Mouse (Mus musculus): ENCODE measurements around the gene Ano1.

Gene Ano1

DNA sequence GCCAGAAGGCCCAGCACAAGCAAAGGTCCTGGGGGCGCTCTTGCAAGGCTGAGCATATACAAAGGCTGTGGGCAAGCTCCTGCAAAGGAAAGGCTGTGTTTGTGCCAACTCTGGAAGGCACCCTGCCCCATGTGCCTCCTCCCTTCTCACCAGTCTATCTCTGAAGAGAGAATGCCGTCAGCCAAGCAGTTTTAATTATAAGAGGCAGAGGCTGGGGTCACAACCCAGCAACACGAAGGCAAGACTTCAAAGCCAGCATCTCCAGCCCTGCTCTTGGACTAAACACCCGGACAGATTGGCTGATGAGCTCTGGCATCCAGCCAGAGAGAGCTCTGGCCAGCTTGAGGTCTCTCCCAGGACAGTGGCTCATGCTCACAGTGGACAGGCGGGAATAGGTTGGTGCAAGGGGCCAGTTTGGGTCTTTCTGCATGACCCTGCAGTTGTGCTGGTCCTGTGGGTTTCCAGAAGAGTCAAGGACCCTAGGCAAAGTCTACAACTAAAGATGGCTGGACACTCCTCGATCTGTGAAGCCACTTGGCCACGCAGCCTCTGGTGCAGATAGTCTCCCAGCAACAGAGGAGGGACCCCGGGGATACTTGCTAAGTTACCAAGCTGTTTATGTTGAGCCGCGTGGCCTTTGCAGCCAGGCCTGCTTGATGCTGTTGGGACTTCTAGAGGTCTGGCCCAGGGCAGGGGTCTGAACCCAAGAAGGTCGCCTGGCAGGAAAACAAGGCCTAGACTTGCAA, 12.9 kb upstream of the Ano1 start:
- DNase-seq (ENCODE audit: low spot score), result no peak

DNA sequence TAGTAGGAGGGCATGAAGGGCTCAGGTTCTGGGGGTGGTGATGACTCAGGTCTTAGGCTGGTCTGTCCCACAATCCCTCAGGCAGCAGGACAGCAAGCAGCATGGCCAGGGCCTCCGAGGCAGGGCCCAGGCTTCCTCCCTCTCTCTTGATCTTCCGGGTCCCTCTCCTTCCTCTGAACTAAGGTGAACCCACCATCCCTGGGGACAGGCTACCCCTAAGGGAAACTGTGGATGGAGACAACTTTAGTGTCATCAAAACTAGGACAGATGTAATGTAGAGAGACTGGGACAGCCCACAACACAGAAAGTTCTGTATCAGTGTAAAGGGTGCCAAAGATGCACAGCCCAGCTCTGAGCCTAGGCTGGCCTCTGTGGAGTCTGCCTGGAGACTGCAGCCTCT, 12.2 kb upstream of the Ano1 start:
- no peak for DNase-seq (ENCODE audit: low spot score)

DNA sequence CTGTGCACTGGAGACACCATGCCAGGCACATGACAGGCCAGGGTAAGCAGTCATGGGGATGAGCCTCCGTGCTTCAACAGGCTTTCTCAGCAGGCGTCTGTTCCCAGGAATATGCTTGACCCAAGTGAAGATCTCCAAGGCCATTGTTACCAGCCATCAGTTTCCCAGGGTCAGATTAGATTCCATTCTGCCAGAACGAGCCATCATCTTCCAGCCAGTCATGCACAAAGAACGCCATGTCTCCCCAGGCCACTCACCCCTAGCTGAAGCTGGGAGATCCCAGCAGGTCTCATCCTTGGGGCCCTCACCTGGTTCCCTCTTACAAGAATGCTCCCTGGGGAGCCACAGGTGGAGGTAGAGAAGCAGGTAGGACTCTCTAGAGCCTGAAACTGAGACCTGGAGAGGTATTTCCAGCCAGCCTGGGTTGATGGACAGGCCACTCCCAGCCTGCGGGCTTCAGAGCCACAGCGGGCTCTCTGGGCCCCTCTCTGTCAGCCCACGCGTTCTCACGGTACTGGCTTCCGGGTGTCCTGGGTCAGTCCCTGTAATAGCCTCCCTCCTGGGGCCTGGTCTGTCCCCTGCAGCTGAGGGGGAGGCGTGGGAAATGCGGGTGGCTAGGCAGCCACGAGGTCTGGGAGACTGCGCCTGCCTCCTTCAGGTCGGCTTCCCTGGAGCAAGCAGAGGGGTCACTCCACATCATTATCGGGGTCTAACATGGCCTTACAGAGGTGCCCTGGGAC, 10.9 kb upstream of the Ano1 start:
- DNase-seq (ENCODE audit: low spot score), result no peak

DNA sequence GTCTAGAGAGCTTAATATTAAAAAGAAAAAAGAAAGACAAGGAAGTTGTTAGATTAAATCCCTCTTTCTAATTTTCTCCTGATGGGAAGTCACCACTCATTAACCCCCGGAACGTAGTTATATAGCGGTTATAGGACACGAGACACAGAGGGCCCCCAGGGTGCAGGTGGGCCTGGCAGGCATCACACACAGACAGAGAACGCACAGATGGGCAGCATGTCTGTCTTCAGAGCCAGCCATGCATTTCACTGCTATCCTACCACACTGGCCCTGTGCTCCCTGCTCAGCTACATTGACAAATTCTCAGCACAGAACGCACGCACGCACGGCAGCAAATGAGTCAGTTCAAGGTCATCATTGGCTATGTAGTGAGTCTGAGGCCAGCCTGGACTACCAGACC, 8.5 kb upstream of the Ano1 start:
- no peak for DNase-seq (ENCODE audit: low spot score)

DNA sequence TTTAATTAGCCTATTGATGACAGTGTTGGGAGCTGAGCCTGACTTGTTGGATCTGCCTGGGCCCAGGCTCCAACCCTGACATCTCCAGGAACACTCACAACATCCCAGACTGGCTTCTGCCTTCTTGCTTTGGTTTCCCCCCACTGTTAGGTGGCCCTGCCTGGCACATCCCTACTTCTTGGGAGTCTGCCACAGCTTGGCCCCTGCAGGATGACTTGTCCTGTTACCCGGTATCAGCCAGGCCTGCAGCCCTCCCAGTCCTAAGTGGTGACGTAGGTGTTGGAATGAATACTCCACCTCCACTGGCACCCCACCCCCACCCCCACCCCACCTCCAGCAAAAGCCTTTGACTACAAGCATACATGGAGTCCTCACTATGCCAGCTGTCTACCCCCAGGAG, 7.7 kb upstream of the Ano1 start:
- no peak for DNase-seq (ENCODE audit: low spot score)

DNA sequence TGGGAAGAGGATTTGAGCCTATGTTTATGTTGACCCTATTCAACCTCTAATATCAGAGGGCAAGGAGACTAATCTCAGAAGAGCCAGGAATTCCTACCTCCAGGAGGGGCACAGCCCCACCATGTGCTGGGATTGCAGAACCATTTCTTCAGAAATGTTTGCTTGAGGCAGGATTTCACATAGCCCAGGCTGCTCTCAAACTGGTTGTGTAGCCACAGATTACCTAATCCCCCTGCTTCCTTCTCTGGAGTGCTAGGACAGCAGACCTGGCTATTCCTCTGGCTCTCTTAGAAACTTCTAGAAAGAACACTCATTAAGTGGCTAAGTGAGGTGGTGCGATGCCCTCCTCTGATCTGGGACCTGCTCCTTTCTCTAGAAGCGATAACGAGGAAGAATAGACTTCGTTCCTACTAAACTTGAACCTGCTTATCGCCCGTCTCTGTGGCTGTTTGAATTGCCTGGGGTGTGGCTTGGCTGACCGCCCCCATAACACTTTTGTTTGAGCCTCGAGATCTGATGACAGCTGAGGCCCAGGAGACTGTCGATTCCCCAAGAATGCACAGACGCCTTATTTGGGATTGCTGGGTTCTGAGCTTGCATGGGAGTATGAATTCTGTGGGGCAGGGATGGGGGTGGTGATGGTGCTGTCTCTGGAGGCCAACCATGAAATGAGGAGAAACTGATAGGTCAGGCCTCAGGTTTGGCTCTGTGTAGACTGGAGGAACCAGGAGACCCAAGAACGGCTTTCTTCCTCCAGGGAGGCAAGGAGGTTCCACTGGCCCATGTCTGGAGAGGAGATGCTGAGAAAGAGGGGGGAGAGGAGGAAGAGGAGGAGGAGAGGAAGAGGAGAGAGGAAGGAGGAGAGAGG, 4.0 kb upstream of the Ano1 start:
- DNase-seq (ENCODE audit: low spot score), result no peak

DNA sequence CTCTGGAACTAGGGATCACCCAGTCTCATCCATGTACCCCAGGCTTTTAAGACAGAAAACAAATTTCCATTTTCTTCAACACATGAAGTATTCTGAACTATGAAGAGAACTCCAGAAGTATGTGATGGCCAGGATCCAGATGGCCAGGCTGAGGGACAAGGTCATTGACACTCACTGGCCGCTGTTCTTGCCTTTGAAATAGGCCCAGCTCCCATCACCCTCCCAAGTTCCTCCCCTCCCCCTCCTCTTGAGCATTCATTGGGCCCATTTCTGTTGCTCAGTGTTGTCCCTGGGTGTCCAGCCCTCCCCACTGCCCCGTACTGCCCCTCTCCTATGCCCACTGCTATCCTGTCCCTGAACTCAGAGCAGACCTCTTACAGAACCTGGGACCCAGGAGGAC, 2.9 kb upstream of the Ano1 start:
- DNase-seq (ENCODE audit: low spot score), result no peak

DNA sequence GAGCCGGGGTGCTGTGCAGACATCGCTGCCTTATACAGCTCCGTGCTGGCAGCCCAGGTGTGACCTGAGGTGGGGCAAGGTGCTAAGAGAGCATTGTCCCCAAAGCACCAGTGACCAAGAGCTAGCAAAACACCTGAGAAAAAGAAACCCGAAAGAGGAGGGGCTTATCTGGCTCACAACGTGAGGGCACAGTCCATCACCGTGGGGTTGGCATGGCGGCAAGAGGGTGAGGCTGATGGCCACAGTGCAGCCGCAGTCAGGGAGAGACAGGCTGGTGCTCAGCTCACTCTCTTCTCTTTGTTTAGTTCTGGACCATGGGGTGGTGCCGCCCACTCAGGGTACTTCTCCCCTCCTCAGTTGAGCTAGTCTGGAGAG, 1.9 kb upstream of the Ano1 start:
- DNase-seq (ENCODE audit: low spot score), result no peak

DNA sequence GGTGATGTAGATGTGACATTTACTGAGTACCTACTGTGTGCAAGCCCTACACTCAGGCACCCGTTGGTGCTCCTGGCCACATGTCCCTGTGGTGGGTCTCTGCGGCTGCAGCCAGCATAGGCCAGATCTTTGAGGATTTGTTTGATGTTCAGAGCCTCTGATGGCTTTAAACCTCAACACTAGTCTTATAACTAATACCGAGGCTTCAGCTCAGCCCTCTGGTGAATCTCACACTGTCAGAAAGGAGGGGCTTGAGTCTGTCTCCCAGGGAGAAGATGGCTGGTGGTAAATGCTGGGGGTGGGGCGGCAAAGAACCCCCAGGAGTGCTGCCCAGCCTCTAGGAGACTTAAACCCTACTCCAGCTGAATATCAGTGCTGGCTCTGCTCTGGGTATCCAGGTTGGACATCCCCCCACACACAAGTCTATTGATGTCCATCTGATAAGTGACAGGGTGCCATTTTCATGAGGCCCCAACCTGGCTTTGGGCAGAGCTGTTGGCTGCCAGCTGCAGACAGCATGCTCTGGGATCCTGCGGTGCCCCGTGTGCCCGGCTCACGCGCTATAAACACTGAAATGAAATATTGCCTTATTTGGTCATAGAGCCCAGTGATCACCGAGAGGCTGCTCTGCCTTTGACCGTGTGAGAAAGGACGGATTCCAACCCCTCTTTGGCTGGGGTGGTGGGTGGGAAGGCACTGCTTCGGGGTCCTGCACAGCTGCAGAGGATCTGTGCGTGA, 1.3 kb upstream of the Ano1 start:
- no peak for DNase-seq (ENCODE audit: low spot score)

DNA sequence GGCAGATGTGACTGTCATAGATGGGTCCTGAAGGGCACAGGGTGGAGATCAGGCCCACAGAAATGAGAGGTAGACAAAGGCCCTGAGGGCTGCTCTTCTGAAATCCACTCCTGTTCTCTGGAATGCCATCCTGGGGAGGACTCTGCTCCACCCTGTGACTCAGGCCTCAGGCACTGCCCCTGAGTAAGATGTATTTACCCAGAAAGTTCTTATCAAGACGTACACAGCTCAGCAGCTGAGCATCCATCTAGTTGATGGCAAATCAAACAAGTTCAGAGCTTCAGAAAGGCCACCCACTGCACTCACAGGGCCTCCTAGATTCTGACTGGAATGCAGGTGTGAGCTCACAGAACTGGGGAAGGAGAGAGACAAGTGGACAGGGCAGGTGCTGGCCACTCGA, 4.0 kb downstream of the Ano1 start:
- DNase-seq (ENCODE audit: low spot score), result no peak

DNA sequence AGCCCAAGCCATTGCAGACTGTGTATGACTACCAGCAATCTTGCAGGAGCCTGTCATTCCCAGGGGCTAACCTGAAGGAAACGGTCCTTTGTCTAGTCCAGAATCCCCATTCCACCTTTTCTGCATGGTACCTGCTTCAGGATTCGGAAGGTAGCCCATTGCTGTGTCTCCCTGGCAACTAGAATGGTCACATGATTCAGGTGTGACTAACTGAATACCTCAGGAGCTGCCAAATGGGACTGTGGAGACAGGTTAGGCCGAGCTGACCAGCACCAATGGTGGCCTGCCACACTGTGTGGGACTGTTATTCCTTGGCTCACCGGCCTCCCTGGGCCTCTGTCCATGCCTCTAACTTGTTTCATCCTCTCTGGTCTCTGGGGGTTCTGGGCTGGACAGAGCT, 5.3 kb downstream of the Ano1 start:
- no peak for DNase-seq (ENCODE audit: low spot score)

DNA sequence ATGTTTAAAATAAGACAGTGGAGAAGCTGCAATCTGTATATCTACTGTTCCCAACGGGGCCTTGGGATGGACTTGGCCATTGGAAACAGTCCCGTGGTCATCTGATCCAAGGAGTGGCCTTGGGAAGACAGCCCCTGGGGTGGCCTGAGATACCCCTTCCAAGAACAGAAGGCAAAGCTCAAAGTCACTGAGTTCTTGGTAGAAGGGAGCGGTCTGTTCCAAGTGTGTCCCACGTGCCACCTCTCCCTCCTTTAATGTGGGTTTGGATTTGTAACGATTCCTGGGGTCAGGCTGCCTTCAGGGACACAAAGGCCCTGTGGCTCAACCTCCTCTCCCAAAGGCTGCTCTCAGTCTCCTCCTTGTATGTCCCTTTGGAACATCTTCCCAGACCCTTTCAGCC, 7.9 kb downstream of the Ano1 start:
- DNase-seq (ENCODE audit: low spot score), result no peak

DNA sequence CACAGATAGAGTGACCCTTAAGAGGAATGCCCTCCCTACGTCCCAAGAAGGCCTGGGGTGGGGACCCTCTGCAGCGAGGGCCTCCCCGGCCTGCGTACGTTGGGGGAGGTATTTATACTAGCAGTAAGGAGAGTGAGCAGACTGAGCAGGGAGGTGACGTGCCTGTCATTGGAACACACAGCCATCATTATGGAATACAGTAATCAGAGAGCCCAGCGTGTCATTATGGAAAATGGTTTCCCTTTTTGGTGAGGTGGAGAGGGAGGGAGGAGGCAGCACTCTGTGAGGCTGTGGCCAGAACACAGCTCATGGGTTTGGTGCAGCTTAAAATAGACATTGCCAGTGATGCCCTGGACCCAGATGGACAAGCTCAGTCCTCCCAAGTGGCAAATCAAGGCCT, 11.1 kb downstream of the Ano1 start:
- no peak for DNase-seq (ENCODE audit: low spot score)

DNA sequence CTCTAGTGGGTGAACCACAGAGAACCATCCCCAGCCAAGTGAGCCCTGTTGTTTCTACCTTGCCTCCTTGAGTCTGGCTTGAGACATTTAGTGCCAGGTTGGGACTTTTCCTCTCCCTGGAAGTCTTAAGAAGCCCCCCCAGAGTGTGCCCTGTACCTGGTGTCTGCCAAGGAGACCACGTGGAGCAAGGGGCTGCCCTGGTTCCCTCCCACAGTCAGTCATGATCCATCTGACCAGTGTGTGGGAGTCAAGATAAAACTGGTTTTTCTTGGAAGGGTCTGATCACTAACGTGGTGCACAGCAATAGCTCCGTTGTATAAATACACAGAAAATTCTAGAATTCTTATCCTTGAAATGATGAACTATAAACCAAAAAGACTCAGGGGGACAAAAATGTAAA, 12.0 kb downstream of the Ano1 start:
- no peak for DNase-seq (ENCODE audit: low spot score)

DNA sequence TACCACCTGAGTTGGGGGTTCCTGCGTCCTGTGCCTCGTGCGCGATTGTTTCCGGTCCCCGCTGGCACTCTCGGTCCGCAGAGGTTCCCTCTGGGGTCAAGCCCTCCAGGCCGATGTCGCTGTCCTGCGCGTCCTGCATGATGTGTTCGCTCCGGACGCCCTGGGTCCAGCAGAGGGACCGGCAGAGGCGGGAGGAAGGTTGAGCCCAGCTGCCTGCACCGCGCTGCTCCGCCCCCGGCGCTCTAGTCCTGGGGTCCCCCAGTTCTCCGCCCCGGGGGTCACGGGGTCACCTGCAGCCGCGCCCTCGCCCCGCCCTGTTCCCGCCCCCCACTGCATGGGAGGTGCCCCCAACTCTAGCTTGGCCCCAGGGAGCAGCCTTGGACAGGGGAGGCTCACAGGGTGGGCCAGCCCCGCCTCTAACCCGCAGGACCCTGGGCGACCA, 13.4 kb downstream of the Ano1 start:
- DNase-seq (ENCODE audit: low spot score), result peak; percentile 34

DNA sequence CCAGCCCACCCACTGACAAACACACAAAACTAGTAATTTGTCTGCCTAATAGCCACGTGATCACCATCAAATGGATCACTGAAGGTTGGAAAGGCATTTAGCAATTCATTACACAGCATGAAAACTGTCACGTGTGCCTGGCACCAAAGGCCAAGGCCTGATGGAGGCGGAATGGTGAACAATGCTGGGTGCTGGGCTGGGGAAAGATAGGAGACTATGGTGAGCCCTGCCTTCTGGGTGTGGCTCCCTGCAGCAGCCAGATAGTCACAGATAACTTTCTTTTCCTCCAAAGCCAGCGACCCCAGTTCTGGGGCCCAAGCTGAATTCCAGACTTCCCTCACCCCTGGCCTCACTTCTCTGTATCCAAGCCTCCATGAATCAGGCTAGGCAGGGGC, 19.9 kb downstream of the Ano1 start:
- DNase-seq (ENCODE audit: low spot score), result no peak

DNA sequence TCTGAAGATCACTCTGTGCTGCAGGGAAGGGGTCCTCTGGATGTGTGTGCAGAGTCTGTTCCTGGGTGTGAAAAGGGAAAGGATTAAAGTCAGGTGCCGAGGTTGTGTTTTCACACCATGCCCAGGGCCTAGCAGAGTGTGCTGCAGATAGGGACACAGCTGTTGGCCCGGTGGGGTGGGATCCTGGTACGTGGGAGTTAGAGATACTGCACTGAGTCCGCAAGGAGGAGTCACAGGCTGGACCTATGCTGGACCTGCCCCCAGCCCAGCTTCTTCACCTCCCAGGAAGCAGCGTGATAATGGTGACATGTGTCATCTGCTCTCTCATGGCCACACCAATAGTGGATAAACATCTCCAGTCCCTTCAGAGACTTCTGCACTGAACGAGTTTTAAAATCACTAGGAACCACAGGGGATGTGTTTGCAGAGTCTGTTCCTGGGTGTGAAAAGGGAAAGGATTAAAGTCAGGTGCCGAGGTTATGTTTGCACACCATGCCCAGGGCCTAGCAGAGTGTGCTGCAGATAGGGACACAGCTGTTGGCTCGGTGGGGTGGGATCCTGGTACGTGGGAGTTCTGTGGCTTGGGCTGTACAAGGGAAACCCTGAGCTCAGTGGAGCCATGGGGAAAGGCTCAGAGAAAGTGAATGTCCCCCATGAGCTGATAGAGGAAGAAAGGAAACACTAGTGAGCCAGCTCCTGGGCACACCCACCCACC, 20.4 kb downstream of the Ano1 start:
- DNase-seq (ENCODE audit: low spot score), result no peak

DNA sequence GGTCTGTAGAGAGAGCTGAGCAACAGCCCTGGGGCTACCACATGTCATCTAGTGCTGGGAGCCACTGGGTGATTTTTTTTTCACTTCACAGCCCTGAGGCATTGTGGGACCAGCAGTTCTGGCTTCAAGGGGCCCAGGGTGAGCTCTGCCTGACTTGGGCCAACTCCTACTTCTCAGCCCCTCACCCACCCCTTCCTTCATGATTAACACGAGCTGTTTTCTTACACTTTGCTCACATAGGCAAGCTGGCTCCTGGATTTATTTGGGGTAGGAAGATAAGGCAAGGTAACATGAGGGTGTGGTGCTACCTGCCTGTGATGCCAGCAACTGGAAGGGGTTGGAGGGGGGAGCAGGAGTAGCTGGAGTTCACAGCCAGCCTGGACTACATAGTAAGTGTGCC, 27.5 kb downstream of the Ano1 start:
- no peak for DNase-seq (ENCODE audit: low spot score)

DNA sequence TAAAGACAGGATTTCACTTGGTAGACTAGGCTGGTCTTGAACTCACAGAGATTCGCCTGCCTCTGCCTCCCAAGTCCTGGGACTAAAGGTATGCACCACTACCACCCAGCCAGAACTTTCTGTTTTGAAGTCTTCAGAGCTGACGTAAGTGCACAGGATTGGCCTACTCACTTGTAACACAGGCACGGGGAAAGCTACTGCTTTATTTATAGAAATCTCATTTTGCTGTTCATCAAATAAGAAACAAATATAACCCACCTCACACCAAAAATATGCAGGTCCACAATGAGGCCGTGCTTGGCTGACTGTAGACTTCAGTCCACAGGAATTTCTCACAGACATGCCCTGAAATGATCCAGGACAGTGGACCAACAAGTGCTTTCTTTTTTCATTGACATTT, 31.8 kb downstream of the Ano1 start:
- DNase-seq (ENCODE audit: low spot score), result no peak

DNA sequence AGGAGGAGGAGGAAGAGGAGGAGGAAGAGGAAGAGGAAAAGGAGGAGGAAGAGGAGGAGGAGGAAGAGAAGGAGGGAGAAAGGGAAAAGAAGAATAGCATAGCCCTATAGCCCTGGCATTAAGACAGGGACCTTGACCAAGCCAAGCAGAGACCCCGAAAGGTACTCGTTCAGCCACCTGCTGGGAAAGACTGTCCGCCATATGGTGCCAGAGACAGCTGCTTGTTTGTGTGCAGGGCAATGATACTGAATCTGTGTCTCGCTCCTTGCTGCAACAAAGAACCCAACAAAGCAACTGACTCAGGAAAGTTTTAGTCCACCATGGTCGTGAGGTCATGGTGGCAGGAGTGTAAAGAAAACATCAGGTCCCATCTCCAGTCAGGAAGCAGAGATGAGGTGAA, 34.0 kb downstream of the Ano1 start:
- DNase-seq (ENCODE audit: low spot score), result no peak

DNA sequence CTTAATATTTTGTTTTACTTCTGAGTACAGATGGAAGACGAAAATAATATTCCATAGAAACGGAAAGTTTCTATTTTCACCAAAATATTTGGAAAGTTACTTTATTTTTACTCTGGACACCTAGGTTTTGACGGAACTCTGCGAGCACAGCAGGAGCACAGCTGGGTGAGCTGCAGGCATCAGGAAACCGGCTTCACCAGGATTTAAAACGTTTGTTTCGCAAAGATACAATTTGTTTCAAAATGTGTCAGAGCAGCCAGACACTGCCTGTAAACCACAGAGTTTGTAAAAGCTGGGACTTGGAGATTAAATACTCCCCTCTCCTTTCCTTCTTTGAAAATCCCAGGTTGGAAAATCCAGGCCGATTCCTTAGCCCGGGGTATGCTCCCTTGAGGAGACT, 53.9 kb downstream of the Ano1 start:
- no peak for DNase-seq (ENCODE audit: low spot score)
